Mouse (Mus musculus): Measurements from ENCODE around the gene Gm20532.

Gene Gm20532

GRCm38 (mm10) chr2:26617928-26618327 is 31.5 kb downstream of the Gm20532 start:
- DNase-seq (ENCODE audit: low read depth, low spot score), result no peak

- no peak for DNase-seq (ENCODE audit: low read depth, low spot score)
Observed at GRCm38 (mm10) chr2:26621246-26621645, 34.8 kb downstream of the Gm20532 start.

GRCm38 (mm10) chr2:26622984-26623383 is 36.5 kb downstream of the Gm20532 start:
- no peak for DNase-seq (ENCODE audit: low read depth, low spot score)

GRCm38 (mm10) chr2:26625419-26625818 is 39.0 kb downstream of the Gm20532 start:
- DNase-seq (ENCODE audit: low read depth, low spot score), result no peak

GRCm38 (mm10) chr2:26626081-26626480 is 39.6 kb downstream of the Gm20532 start:
- DNase-seq (ENCODE audit: low read depth, low spot score), result no peak

GRCm38 (mm10) chr2:26627921-26628739 is 41.7 kb downstream of the Gm20532 start, which contains the start of gene Fam69b:
Fam69b (plus strand) TSS chr2:26628457.
- DNase-seq (ENCODE audit: low read depth, low spot score), result peak; percentile 76

GRCm38 (mm10) chr2:26628792-26629437 is 42.5 kb downstream of the Gm20532 start:
- no peak for DNase-seq (ENCODE audit: low read depth, low spot score)

GRCm38 (mm10) chr2:26632541-26633395 is 46.3 kb downstream of the Gm20532 start:
- no peak for DNase-seq (ENCODE audit: low read depth, low spot score)

GRCm38 (mm10) chr2:26633953-26634530 is 47.6 kb downstream of the Gm20532 start:
- DNase-seq (ENCODE audit: low read depth, low spot score), result no peak

GRCm38 (mm10) chr2:26634629-26635488 is 48.4 kb downstream of the Gm20532 start:
- no peak for DNase-seq (ENCODE audit: low read depth, low spot score)

- DNase-seq (ENCODE audit: low read depth, low spot score), result no peak
Observed at GRCm38 (mm10) chr2:26635489-26636324, 49.3 kb downstream of the Gm20532 start.

GRCm38 (mm10) chr2:26636325-26636635 is 49.8 kb downstream of the Gm20532 start:
- no peak for DNase-seq (ENCODE audit: low read depth, low spot score)

GRCm38 (mm10) chr2:26637316-26637932 is 51.0 kb downstream of the Gm20532 start:
- DNase-seq (ENCODE audit: low read depth, low spot score), result no peak

- no peak for DNase-seq (ENCODE audit: low read depth, low spot score)
Observed at GRCm38 (mm10) chr2:26638039-26638438, 51.6 kb downstream of the Gm20532 start.

GRCm38 (mm10) chr2:26638572-26638971 is 52.1 kb downstream of the Gm20532 start:
- no peak for DNase-seq (ENCODE audit: low read depth, low spot score)

- DNase-seq (ENCODE audit: low read depth, low spot score), result peak; percentile 35
Observed at GRCm38 (mm10) chr2:26639083-26639482, 52.6 kb downstream of the Gm20532 start.

- DNase-seq (ENCODE audit: low read depth, low spot score), result peak; percentile 96
Observed at GRCm38 (mm10) chr2:26639838-26640830, 53.7 kb downstream of the Gm20532 start.

- DNase-seq (ENCODE audit: low read depth, low spot score), result no peak
Observed at GRCm38 (mm10) chr2:26641006-26641647, 54.7 kb downstream of the Gm20532 start.
